Mouse (Mus musculus): ENCODE measurements at regions not wholly inside any gene's neighbourhood (a gene's known extent, or its start where the extent isn't known, plus 50 kb on each side); places are given as distances from the start of the nearest gene placed in this dataset.

DNA sequence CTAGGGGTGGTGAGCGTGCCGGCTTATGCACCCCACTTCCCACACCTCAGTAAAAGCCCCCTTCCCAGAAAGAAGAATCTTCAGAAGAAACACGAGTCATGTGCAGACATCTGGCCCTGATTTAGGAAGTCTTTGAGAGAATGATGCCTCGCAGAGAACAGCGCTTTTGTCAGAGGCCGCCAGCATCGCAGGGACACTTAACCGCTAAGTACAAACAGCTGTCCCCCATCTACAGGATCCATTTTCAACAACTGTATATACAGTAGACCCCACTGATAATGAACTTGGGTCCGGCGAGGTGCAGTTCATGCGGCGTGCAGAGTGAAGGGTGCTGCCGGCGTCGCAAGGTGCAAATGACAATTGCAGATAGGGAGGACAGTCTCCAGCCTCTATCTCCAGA lies 85.4 kb upstream of the Rbm19 start:
- TF ChIP-seq CTCF (IDR thresholded peaks at IDR 0.05) (no peak), EP300 (IDR thresholded peaks at IDR 0.05) (no peak)
